Mouse (Mus musculus) stomach, embryonic 16.5 days (tissue): ENCODE measurements around the gene Gm17783. TPM values are rescaled to one million over a fixed set of nuclear protein-coding genes. Genes with fewer than 3 reads are reported as not detected.
"Not testable (repeated sequence)": the region's sequence is repeated elsewhere in the genome, so short reads cannot be mapped to it uniquely, and the experiment has no call there.

ENCODE experiments used
- ATAC-seq: fragments of 200-750 bp; cut with Nextera tagmentation; 2 replicates; pipeline ENCODE4 v1.8.0; 2017; ENCODE audit warnings: moderate number of reproducible peaks, moderate TSS enrichment; ENCODE audit not compliant: insufficient read depth, low FRiP score
- H3K27ac ChIP-seq: fragments of 300-500 bp; sonication (generic); 2 replicates; pipeline ENCODE4 v1.5.1; 2014; ENCODE audit warnings: low read length
- H3K27me3 ChIP-seq: fragments of 300-500 bp; sonication (generic); 2 replicates; pipeline ENCODE4 v1.6.1; 2014; ENCODE audit warnings: low read length, control low read depth, mixed read lengths; ENCODE audit not compliant: control insufficient read depth, insufficient read depth
- H3K36me3 ChIP-seq: fragments of 300-500 bp; sonication (generic); 2 replicates; pipeline ENCODE4 v1.6.1; 2014; ENCODE audit warnings: low read length; ENCODE audit not compliant: control insufficient read depth, insufficient read depth
- H3K4me1 ChIP-seq: fragments of 300-500 bp; sonication (generic); 2 replicates; pipeline ENCODE4 v1.6.1; 2014; ENCODE audit warnings: low read length, control low read depth, mixed read lengths; ENCODE audit not compliant: control insufficient read depth, insufficient read depth
- H3K4me2 ChIP-seq: fragments of 300-500 bp; sonication (generic); 2 replicates; pipeline ENCODE4 v1.6.1; 2014; ENCODE audit warnings: low read depth, low read length, mixed read lengths
- H3K4me3 ChIP-seq: fragments of 300-500 bp; sonication (generic); replicated peaks from 2 replicates; pipeline ENCODE4 v1.5.1; 2014; ENCODE audit warnings: mild to moderate bottlenecking, low read length
- H3K9ac ChIP-seq: fragments of 300-500 bp; sonication (generic); 2 replicates; pipeline ENCODE4 v1.6.1; 2014; ENCODE audit warnings: low read length
- H3K9me3 ChIP-seq: fragments of 300-500 bp; sonication (generic); replicated peaks from 2 replicates; pipeline ENCODE4 v1.6.1; 2016; ENCODE audit warnings: low read length, control low read depth; ENCODE audit not compliant: control insufficient read depth
- WGBS: fragments of 180-500 bp; shearing (Covaris S2); extraction: QIAGEN DNeasy Blood & Tissue Kit; methylation state at CpG from one replicate; pipeline ENCODE4 v1.1.7; 2014; 5-methylcytosine and 5-hydroxymethylcytosine counted together
- polyA plus RNA-seq: library from polyadenylated mRNA; unstranded; fragments of >200 nt; fragmentation: Nextera tagmentation; extraction: Ambion mirVana; gene quantifications from 2 replicates; pipeline ENCODE4 v1.2.1, GENCODE M21; 2015

The Gm17783 gene
- polyA plus RNA-seq, result 0.85 and 1.6 TPM in 2 replicates

DNA sequence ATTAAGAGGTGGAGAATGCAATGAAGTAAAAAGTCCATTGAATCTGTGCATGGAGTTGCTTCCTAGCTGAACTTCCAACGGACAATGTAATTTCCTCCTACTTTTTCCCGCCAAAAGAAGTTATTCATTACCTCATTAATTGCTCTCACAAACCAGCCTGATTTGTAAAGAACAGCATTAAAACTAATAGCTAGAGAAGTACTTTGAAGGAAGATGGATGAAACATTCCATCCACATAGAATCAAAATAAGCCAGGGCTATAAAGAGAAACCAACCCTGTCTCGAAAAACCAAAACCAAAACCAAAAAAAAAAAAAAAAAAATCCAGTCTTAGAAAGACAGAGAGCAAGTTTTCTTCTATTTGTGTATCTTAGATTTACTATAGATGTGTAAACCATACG lies at the start of gene Gm17783:
Gm17783 (minus strand) TSS at position 101 of the 400 bp plus-strand sequence.
- ATAC-seq, result no peak

DNA sequence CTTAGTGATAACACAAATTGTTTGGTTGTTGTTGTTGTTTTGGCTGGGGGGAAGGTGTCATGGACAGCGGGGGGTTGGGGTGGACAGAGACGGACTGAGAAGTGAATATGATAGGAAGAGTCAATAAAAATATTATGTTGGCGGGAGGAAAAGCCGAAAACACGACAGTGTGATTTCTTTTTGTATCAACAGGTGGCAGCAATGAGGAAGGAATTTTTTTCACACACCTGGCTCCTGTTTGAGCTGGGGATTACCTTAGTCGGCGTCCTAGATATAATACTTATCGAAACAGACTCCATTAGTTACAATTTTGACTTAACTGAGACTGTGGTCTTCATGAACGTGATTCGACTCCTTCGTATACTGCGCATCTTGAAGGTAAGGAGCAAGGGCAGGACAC lies 48.0 kb upstream of the Gm17783 start:
- Histone ChIP-seq H3K9me3 (no peaks in the 10 kb centered on the region), H3K4me1 (no peaks in the 10 kb centered on the region), H3K27me3 (no peaks in the 10 kb centered on the region), H3K4me3 (no peak overlapping the region), H3K9ac (no peak overlapping the region), H3K27ac (no peak overlapping the region), H3K36me3 (no peaks in the 10 kb centered on the region), H3K4me2 (no peak overlapping the region)
- 51% methylated on average over 12 of the region's 12 CpGs for WGBS
- ATAC-seq, result no peak

More for the DNA sequence above, at the start of gene Gm17783:
- H3K36me3 ChIP-seq, result no peaks in the 10 kb centered on the region
- H3K9me3 ChIP-seq, result no peaks in the 10 kb centered on the region
- H3K4me3 ChIP-seq, result no peak within 1 kb of the TSS
- H3K9ac ChIP-seq, result no peak within 1 kb of the TSS
- WGBS, result 71% methylated on average over 4 of the region's 4 CpGs
- H3K27ac ChIP-seq, result no peak within 1 kb of the TSS
- H3K4me1 ChIP-seq, result no peaks in the 10 kb centered on the region
- no peaks in the 10 kb centered on the region for H3K27me3 ChIP-seq
- no peak within 1 kb of the TSS for H3K4me2 ChIP-seq

DNA sequence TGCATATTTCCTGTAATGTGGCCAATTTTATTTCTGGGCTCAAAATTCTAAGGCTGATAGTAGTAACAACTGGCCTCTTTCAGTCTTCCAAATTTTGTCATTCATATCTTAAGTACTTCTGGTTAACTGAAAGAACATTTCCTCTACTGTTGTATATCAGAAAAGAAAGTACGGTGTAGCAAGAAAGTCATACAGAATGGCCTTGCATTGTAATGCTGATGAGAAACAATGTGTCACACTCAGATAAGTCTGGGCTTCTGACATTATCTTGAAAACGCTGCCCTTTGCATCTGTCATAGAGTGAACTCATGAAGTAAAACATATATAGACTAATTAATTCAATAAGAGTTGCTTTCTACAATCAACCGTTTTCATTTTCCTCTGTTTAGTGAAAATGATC lies 40.5 kb upstream of the Gm17783 start:
- Histone ChIP-seq H3K27ac (no peak overlapping the region), H3K4me1 (no peaks in the 10 kb centered on the region), H3K27me3 (no peaks in the 10 kb centered on the region), H3K9ac (no peak overlapping the region), H3K9me3 (no peaks in the 10 kb centered on the region), H3K36me3 (no peaks in the 10 kb centered on the region), H3K4me2 (no peak overlapping the region), H3K4me3 (no peak overlapping the region)
- no peak for ATAC-seq
- WGBS, result 83% methylated on average over 3 of the region's 3 CpGs

DNA sequence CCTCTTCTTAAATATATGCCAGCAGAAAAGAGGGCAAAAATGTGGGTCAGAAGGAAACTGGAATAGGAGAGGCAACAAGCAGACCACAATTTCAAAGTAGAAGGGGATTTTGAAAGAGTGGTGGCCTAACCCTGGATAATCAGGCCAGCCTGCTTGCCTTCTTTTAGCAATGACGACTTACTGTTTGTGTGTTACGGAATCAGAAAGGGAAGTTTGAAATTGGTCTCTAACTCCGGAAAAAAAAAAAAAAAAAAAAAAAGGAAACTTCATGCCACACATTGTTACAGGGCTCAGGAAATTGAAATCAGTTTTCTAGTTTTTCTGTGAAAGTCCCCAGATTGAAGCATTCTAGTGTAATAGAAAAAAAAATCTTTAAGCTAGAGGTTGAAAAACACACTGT lies 29.9 kb upstream of the Gm17783 start:
- 59% methylated on average over 3 of the region's 3 CpGs for WGBS
- no peaks in the 10 kb centered on the region for H3K36me3 ChIP-seq
- no peak for ATAC-seq
- H3K4me3 ChIP-seq, result no peak overlapping the region
- H3K4me2 ChIP-seq, result no peak overlapping the region
- H3K27me3 ChIP-seq, result no peaks in the 10 kb centered on the region
- H3K9me3 ChIP-seq, result no peaks in the 10 kb centered on the region
- H3K4me1 ChIP-seq, result no peaks in the 10 kb centered on the region
- no peak overlapping the region for H3K9ac ChIP-seq
- H3K27ac ChIP-seq, result no peak overlapping the region

DNA sequence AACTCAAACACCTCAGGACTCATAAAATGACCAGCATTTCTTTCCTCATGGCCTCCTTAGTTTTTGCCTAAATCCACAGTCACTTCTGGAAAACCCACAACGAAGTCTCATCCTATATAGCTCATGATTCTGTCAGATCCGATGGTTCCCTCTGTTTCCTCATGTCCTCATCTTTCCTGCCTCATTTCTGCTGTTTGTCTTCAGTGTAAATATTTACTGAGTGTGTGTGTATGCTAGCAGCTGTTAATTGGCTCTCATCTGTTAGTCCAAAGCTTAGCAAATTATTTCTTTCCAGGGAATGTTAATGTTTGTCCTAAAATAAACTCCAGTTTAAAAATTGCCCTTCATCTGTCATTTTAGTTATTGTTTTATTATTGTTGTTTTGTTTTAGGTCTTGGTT lies 19.7 kb upstream of the Gm17783 start:
- H3K27me3 ChIP-seq, result no peaks in the 10 kb centered on the region
- no peak overlapping the region for H3K4me3 ChIP-seq
- no peaks in the 10 kb centered on the region for H3K36me3 ChIP-seq
- H3K27ac ChIP-seq, result no peak overlapping the region
- WGBS, result 41% methylated on average over 2 of the region's 2 CpGs
- H3K4me2 ChIP-seq, result no peak overlapping the region
- no peaks in the 10 kb centered on the region for H3K4me1 ChIP-seq
- no peak overlapping the region for H3K9ac ChIP-seq
- no peaks in the 10 kb centered on the region for H3K9me3 ChIP-seq
- no peak for ATAC-seq

DNA sequence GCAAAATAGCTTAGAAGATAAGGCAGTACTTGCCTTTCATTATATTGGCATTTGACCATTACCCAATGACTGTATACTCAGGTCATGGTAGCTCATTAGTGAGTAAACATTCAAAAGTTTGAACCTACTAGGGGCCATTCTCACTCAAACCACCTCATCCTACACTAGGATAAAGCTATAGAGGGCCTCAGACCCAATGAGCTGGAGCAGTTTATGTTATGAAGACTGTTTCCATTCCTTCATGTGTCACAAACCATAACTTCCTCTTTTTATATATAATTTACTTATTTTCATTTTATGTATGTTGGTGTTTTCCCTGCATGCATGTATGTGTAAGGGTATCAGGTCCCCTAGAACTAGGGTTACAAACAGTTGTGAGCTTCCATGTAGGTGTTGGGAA lies 16.1 kb upstream of the Gm17783 start:
- Histone ChIP-seq H3K36me3 (no peaks in the 10 kb centered on the region), H3K9me3 (no peaks in the 10 kb centered on the region), H3K4me1 (no peaks in the 10 kb centered on the region), H3K27me3 (no peaks in the 10 kb centered on the region), H3K27ac (no peak overlapping the region), H3K9ac (no peak overlapping the region), H3K4me2 (no peak overlapping the region), H3K4me3 (no peak overlapping the region)
- ATAC-seq, result no peak

DNA sequence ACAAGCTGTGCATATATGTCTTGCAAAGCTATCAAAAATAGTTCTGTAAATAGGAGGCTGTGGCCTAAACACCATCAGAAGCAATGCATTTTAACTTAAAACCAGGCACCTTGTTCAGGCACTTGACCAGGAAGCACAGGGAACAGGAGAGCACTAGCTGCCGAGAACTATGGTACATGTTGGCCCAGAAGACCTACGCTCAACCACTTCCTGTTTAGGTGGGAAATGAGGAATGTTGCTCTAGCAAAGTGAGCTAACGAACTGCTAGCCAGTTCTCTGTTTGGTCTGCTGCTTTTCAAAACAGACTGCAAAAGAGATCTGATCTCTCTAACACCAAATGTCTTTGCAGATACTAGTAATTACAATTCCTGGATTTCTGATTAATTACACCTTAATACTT lies 12.5 kb upstream of the Gm17783 start:
- 72% methylated on average over 3 of the region's 3 CpGs for WGBS
- Histone ChIP-seq H3K4me2 (no peak overlapping the region), H3K4me1 (no peaks in the 10 kb centered on the region), H3K36me3 (no peaks in the 10 kb centered on the region), H3K9ac (no peak overlapping the region), H3K27me3 (no peaks in the 10 kb centered on the region), H3K27ac (no peak overlapping the region), H3K4me3 (no peak overlapping the region), H3K9me3 (no peaks in the 10 kb centered on the region)
- ATAC-seq, result no peak

DNA sequence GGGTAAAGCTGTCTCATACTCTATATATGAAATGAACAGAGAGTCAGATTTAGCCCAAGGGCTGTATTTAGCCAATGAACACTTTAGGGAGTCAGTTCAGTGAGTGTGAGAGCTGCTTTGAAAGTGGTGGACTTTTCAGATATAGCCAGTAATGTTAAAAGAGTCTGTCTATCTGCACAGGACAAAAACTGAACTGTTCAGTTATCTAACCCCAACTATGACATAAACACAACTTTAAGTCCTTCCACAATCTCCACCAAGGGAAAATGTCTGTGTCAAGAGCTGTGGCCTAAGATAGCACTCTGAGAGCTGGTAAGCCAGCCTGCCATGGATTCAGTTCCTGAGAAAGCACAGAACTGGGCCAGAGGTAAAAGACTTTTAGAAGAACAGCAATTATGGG lies 10.3 kb upstream of the Gm17783 start:
- H3K4me3 ChIP-seq, result no peak overlapping the region
- H3K4me1 ChIP-seq, result no peaks in the 10 kb centered on the region
- H3K9ac ChIP-seq, result no peak overlapping the region
- no peaks in the 10 kb centered on the region for H3K27me3 ChIP-seq
- ATAC-seq, result no peak
- no peaks in the 10 kb centered on the region for H3K36me3 ChIP-seq
- H3K9me3 ChIP-seq, result no peaks in the 10 kb centered on the region
- H3K4me2 ChIP-seq, result no peak overlapping the region
- H3K27ac ChIP-seq, result no peak overlapping the region

DNA sequence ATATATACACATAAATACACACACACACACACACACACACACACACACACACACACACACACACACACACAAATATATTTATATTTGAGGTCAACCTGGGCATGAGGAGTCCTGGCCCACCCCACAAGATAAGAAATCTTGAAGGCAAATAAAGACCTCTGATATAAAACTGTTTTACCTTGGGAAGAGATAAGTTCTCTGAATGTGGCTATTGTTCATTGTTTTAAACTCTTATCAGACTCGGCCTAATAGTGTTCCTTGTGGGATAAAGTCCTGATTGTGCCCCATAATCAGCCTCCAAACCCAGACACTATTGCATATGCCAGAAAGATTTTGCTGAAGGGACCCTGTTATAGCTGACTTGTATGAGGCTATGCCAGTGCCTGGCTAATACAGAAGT lies 6.5 kb upstream of the Gm17783 start:
- peak; percentile 44; the same call in 1 of the 2 replicates for ATAC-seq
- WGBS, result 61% methylated on average over 1 of the region's 1 CpGs

DNA sequence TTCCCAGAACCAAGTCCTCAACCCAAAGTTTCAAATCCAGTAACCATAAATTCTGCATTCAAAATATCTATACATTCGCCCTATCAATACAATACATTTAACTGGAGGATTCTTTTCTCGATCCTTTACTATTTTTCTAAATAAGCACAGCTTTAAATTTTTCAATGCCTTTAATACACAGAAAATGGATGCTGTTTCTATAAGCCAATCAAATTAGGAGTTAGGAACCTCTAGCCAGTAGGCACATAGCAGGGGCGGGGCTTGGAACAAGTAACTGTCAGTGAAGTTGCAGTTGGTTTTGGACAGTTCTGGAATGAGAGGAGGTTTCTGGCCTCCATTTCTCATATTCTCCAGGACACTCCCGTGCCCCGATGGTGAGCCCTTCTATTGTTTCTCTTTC lies 3.2 kb upstream of the Gm17783 start, which contains the start of gene Slc9c1:
Slc9c1 (plus strand) TSS at position 301 of the 400 bp plus-strand sequence.
- WGBS, result 91% methylated on average over 5 of the region's 5 CpGs
- Histone ChIP-seq H3K4me1 (no peaks in the 10 kb centered on the region), H3K36me3 (no peaks in the 10 kb centered on the region), H3K9ac (no peak within 1 kb of the TSS), H3K4me2 (no peak within 1 kb of the TSS), H3K4me3 (no peak within 1 kb of the TSS), H3K9me3 (no peaks in the 10 kb centered on the region), H3K27me3 (no peaks in the 10 kb centered on the region), H3K27ac (no peak within 1 kb of the TSS)
- no peak for ATAC-seq

More for the DNA sequence above, 6.5 kb upstream of the Gm17783 start:
- not testable (repeated sequence) for H3K36me3 ChIP-seq, H3K4me2 ChIP-seq, H3K4me1 ChIP-seq, H3K27me3 ChIP-seq, H3K27ac ChIP-seq, H3K4me3 ChIP-seq, H3K9ac ChIP-seq, H3K9me3 ChIP-seq
